Mouse (Mus musculus) erythroid progenitor cell, adult 5-6 weeks (primary cell): ENCODE data around the gene Vwa1. TPM values are rescaled to one million over a fixed set of nuclear protein-coding genes. Genes with fewer than 3 reads are reported as not detected.

Experiments
- total RNA-seq, 2 experiments: library from RNA; stranded (forward) in 1 of 2; stranded (reverse) in 1 of 2; fragments of 150-400 nt in 1 of 2; fragments of 186-747, 209-891 nt in 1 of 2; gene quantifications; 2 replicates each; pipeline versions ENCODE4 v1.2.3 to v1.2.4; 2015 to 2017; ENCODE audit warnings: low replicate concordance in 2 of 2

Vwa1 gene
- total RNA-seq, 2 experiments from 2014 or later, result 0.68 TPM; not detected in 1

Other genes with a start within 250 kb of the Vwa1 start
- 25.9 and 26.0 TPM in 2 replicates for gene Nadk, start 212.3 kb downstream of the Vwa1 start, total RNA-seq (2015; ENCODE audit: low replicate concordance)
- gene Nadk, start 212.3 kb downstream of the Vwa1 start, total RNA-seq (2017; ENCODE audit: low replicate concordance), result 9.9 and 12.9 TPM in 2 replicates
- gene Slc35e2, start 173.3 kb downstream of the Vwa1 start, total RNA-seq (2015; ENCODE audit: low replicate concordance), result 10.9 and 31.4 TPM in 2 replicates
- gene Slc35e2, start 173.3 kb downstream of the Vwa1 start, total RNA-seq (2017; ENCODE audit: low replicate concordance), result 12.2 and 14.1 TPM in 2 replicates
- gene Cdk11b, start 149.8 kb downstream of the Vwa1 start, total RNA-seq (2015; ENCODE audit: low replicate concordance), result 28.5 and 59.5 TPM in 2 replicates
- gene Cdk11b, start 149.8 kb downstream of the Vwa1 start, total RNA-seq (2017; ENCODE audit: low replicate concordance), result 53.6 and 56.3 TPM in 2 replicates
- not detected in 2 replicates for gene Gm10563, start 129.3 kb downstream of the Vwa1 start, total RNA-seq (2015; ENCODE audit: low replicate concordance)
- gene Gm10563, start 129.3 kb downstream of the Vwa1 start, total RNA-seq (2017; ENCODE audit: low replicate concordance), result not detected in 2 replicates
- not detected in 2 replicates for gene Mmp23, start 121.3 kb downstream of the Vwa1 start, total RNA-seq (2015; ENCODE audit: low replicate concordance)
- not detected in 2 replicates for gene Mmp23, start 121.3 kb downstream of the Vwa1 start, total RNA-seq (2017; ENCODE audit: low replicate concordance)
- 0.84 and 2.9 TPM in 2 replicates for gene Mib2, start 105.5 kb downstream of the Vwa1 start, total RNA-seq (2015; ENCODE audit: low replicate concordance)
- gene Mib2, start 105.5 kb downstream of the Vwa1 start, total RNA-seq (2017; ENCODE audit: low replicate concordance), result 3.2 and 6.6 TPM in 2 replicates
- gene Fndc10, start 80.4 kb downstream of the Vwa1 start, total RNA-seq (2015; ENCODE audit: low replicate concordance), result not detected in 2 replicates
- not detected in 2 replicates for gene Fndc10, start 80.4 kb downstream of the Vwa1 start, total RNA-seq (2017; ENCODE audit: low replicate concordance)
- gene Ssu72, start 69.9 kb downstream of the Vwa1 start, total RNA-seq (2015; ENCODE audit: low replicate concordance), result 44.9 and 65.6 TPM in 2 replicates
- gene Ssu72, start 69.9 kb downstream of the Vwa1 start, total RNA-seq (2017; ENCODE audit: low replicate concordance), result 37.0 and 57.2 TPM in 2 replicates
- gene Tmem240, start 39.9 kb downstream of the Vwa1 start, total RNA-seq (2015; ENCODE audit: low replicate concordance), result not detected in 2 replicates
- not detected in 2 replicates for gene Tmem240, start 39.9 kb downstream of the Vwa1 start, total RNA-seq (2017; ENCODE audit: low replicate concordance)
- gene Atad3a, start 13.6 kb downstream of the Vwa1 start, total RNA-seq (2015; ENCODE audit: low replicate concordance), result 0.84 and 35.3 TPM in 2 replicates
- gene Atad3a, start 13.6 kb downstream of the Vwa1 start, total RNA-seq (2017; ENCODE audit: low replicate concordance), result 3.3 and 5.1 TPM in 2 replicates
- gene Tmem88b, start 11.2 kb upstream of the Vwa1 start, total RNA-seq (2015; ENCODE audit: low replicate concordance), result 0.42 and 1.1 TPM in 2 replicates
- 0.83 and 1.3 TPM in 2 replicates for gene Tmem88b, start 11.2 kb upstream of the Vwa1 start, total RNA-seq (2017; ENCODE audit: low replicate concordance)
- gene Ankrd65, start 15.7 kb upstream of the Vwa1 start, total RNA-seq (2015; ENCODE audit: low replicate concordance), result not detected in 2 replicates
- gene Ankrd65, start 15.7 kb upstream of the Vwa1 start, total RNA-seq (2017; ENCODE audit: low replicate concordance), result 1.0 and 9.8 TPM in 2 replicates
- 127 and 129 TPM in 2 replicates for gene Mrpl20, start 28.2 kb upstream of the Vwa1 start, total RNA-seq (2015; ENCODE audit: low replicate concordance)
- 30.7 and 31.2 TPM in 2 replicates for gene Mrpl20, start 28.2 kb upstream of the Vwa1 start, total RNA-seq (2017; ENCODE audit: low replicate concordance)
- 258 and 265 TPM in 2 replicates for gene Ccnl2, start 37.8 kb upstream of the Vwa1 start, total RNA-seq (2015; ENCODE audit: low replicate concordance)
- gene Ccnl2, start 37.8 kb upstream of the Vwa1 start, total RNA-seq (2017; ENCODE audit: low replicate concordance), result 262 and 283 TPM in 2 replicates
- 47.2 and 63.7 TPM in 2 replicates for gene Aurkaip1, start 56.6 kb upstream of the Vwa1 start, total RNA-seq (2015; ENCODE audit: low replicate concordance)
- 69.4 and 71.4 TPM in 2 replicates for gene Aurkaip1, start 56.6 kb upstream of the Vwa1 start, total RNA-seq (2017; ENCODE audit: low replicate concordance)
- gene Mxra8, start 65.0 kb upstream of the Vwa1 start, total RNA-seq (2015; ENCODE audit: low replicate concordance), result not detected in 2 replicates
- gene Mxra8, start 65.0 kb upstream of the Vwa1 start, total RNA-seq (2017; ENCODE audit: low replicate concordance), result not detected in 2 replicates
- 20.9 and 26.0 TPM in 2 replicates for gene Dvl1, start 72.7 kb upstream of the Vwa1 start, total RNA-seq (2015; ENCODE audit: low replicate concordance)
- 19.5 and 22.4 TPM in 2 replicates for gene Dvl1, start 72.7 kb upstream of the Vwa1 start, total RNA-seq (2017; ENCODE audit: low replicate concordance)
- 0.84 and 1.1 TPM in 2 replicates for gene Tas1r3, start 88.7 kb upstream of the Vwa1 start, total RNA-seq (2015; ENCODE audit: low replicate concordance)
- 0.26 and 2.3 TPM in 2 replicates for gene Tas1r3, start 88.7 kb upstream of the Vwa1 start, total RNA-seq (2017; ENCODE audit: low replicate concordance)
- 3.4 and 9.4 TPM in 2 replicates for gene Cptp, start 94.7 kb upstream of the Vwa1 start, total RNA-seq (2015; ENCODE audit: low replicate concordance)
- 5.6 and 12.6 TPM in 2 replicates for gene Cptp, start 94.7 kb upstream of the Vwa1 start, total RNA-seq (2017; ENCODE audit: low replicate concordance)
- gene Ints11, start 94.8 kb upstream of the Vwa1 start, total RNA-seq (2015; ENCODE audit: low replicate concordance), result 14.7 and 28.8 TPM in 2 replicates
- 7.9 and 33.2 TPM in 2 replicates for gene Ints11, start 94.8 kb upstream of the Vwa1 start, total RNA-seq (2017; ENCODE audit: low replicate concordance)
- 2.2 and 5.4 TPM in 2 replicates for gene Pusl1, start 117.1 kb upstream of the Vwa1 start, total RNA-seq (2015; ENCODE audit: low replicate concordance)
- gene Pusl1, start 117.1 kb upstream of the Vwa1 start, total RNA-seq (2017; ENCODE audit: low replicate concordance), result 4.6 and 9.8 TPM in 2 replicates
- gene Acap3, start 117.1 kb upstream of the Vwa1 start, total RNA-seq (2015; ENCODE audit: low replicate concordance), result 30.2 and 49.0 TPM in 2 replicates
- gene Acap3, start 117.1 kb upstream of the Vwa1 start, total RNA-seq (2017; ENCODE audit: low replicate concordance), result 31.5 and 42.0 TPM in 2 replicates
- gene Ube2j2, start 169.1 kb upstream of the Vwa1 start, total RNA-seq (2015; ENCODE audit: low replicate concordance), result 19.1 and 47.8 TPM in 2 replicates
- gene Ube2j2, start 169.1 kb upstream of the Vwa1 start, total RNA-seq (2017; ENCODE audit: low replicate concordance), result 53.7 and 91.5 TPM in 2 replicates
- gene C1qtnf12, start 187.6 kb upstream of the Vwa1 start, total RNA-seq (2015; ENCODE audit: low replicate concordance), result 132 and 160 TPM in 2 replicates
- gene C1qtnf12, start 187.6 kb upstream of the Vwa1 start, total RNA-seq (2017; ENCODE audit: low replicate concordance), result 31.2 and 41.1 TPM in 2 replicates
- gene B3galt6, start 218.0 kb upstream of the Vwa1 start, total RNA-seq (2015; ENCODE audit: low replicate concordance), result 1.3 and 5.8 TPM in 2 replicates
- gene B3galt6, start 218.0 kb upstream of the Vwa1 start, total RNA-seq (2017; ENCODE audit: low replicate concordance), result 2.3 TPM in 2 replicates
- gene Sdf4, start 218.2 kb upstream of the Vwa1 start, total RNA-seq (2015; ENCODE audit: low replicate concordance), result 31.4 and 59.1 TPM in 2 replicates
- gene Sdf4, start 218.2 kb upstream of the Vwa1 start, total RNA-seq (2017; ENCODE audit: low replicate concordance), result 92.1 and 127 TPM in 2 replicates
- gene Tnfrsf4, start 239.1 kb upstream of the Vwa1 start, total RNA-seq (2015; ENCODE audit: low replicate concordance), result 3.4 TPM in 1 of 2 replicates, not detected in the other
- gene Tnfrsf4, start 239.1 kb upstream of the Vwa1 start, total RNA-seq (2017; ENCODE audit: low replicate concordance), result 0.61 and 8.2 TPM in 2 replicates